Comparison of ENCODE assay signal across 23 mouse cellular contexts in genomic region chr5:121585005-121585404, GRCm38 (mm10). TPM values are rescaled to one million over a fixed set of nuclear protein-coding genes. Genes with fewer than 3 reads are reported as not detected.
DNase-seq lines count a peak whose midpoint lies in the region; ATAC-seq and TF ChIP-seq lines count a peak whose summit lies in the region.
"Had no signal": no experiment of that assay in that cellular context is flagged by ENCODE, and none has a peak within 500 bp of the region (broad histone marks: within the 10 kb centered on the region; RNA-seq: fewer than 3 reads in every experiment).

No protein-coding gene starts in this region.

- 83% methylated on average over 10 of the region's 10 CpGs for WGBS in liver, embryonic 15.5 days (ENCODE audit: insufficient replicate concordance)
- 86% methylated on average over 10 of the region's 10 CpGs for WGBS in liver, embryonic 12.5 days (ENCODE audit: insufficient replicate concordance)
- 90% methylated on average over 10 of the region's 10 CpGs for WGBS in small intestine, adult 2 months
- WGBS in midbrain, embryonic 13.5 days, result 96% methylated on average over 10 of the region's 10 CpGs

- TF ChIP-seq CTCF in C2C12 (IDR thresholded peaks at IDR 0.05; ENCODE audit: control insufficient read depth, insufficient read depth, insufficient read length) (no peak), Patski (IDR thresholded peaks at IDR 0.05) (no peak)
- no peak for TF ChIP-seq CTCF in small intestine, adult 2 months (IDR thresholded peaks at IDR 0.05; ENCODE audit: extremely low read depth, insufficient read length, insufficient replicate concordance, low read depth, low read length)

- H3K4me2 ChIP-seq in liver, embryonic 15.5 days, result no peak overlapping the region
- H3K4me2 ChIP-seq in liver, embryonic 12.5 days, result no peak overlapping the region
- H3K4me2 ChIP-seq in midbrain, embryonic 13.5 days (replicated peaks), result no peak overlapping the region
- H3K4me2 ChIP-seq: heart, embryonic 11.5 days; hindbrain, embryonic 12.5 days; neural tube, embryonic 13.5 days had no signal

- no peak overlapping the region for H3K4me3 ChIP-seq in liver, embryonic 15.5 days (replicated peaks)
- H3K4me3 ChIP-seq in liver, embryonic 12.5 days, result no peak overlapping the region
- H3K4me3 ChIP-seq in C2C12 (ENCODE audit: insufficient read depth, poor library complexity, severe bottlenecking), result no peak overlapping the region
- H3K4me3 ChIP-seq in small intestine, adult 2 months (ENCODE audit: low read depth, low read length), result no peak overlapping the region
- no peak overlapping the region for H3K4me3 ChIP-seq in midbrain, embryonic 13.5 days (replicated peaks)
- H3K4me3 ChIP-seq: forebrain, embryonic 10.5 days; hindbrain, embryonic 12.5 days; midbrain, embryonic 10.5 days; neural tube, embryonic 13.5 days had no signal

- peak overlapping the region; percentile 65; the same call in 1 of the 2 replicates for H3K27ac ChIP-seq in liver, embryonic 15.5 days (replicated peaks)
- H3K27ac ChIP-seq in liver, embryonic 12.5 days, result no peak overlapping the region
- peak overlapping the region; percentile 93 for H3K27ac ChIP-seq in small intestine, adult 2 months (ENCODE audit: insufficient read depth, low read depth, low read length)
- H3K27ac ChIP-seq in midbrain, embryonic 13.5 days, result no peak overlapping the region
- H3K27ac ChIP-seq: forebrain, embryonic 10.5 days; hindbrain, embryonic 12.5 days; midbrain, embryonic 10.5 days; neural tube, embryonic 13.5 days had no signal

- in situ Hi-C loops in Patski (cut with MboI; ENCODE audit: low pct_unique_long_range_greater_than_20kb), result no loop called here

- H3K4me1 ChIP-seq in liver, embryonic 15.5 days (replicated peaks), result peaks cover 49% of the 10 kb centered on the region
- H3K4me1 ChIP-seq in liver, embryonic 12.5 days, result peaks cover 48% of the 10 kb centered on the region
- peaks cover 14% of the 10 kb centered on the region; the same call in 1 of the 2 replicates for H3K4me1 ChIP-seq in small intestine, adult 2 months (ENCODE audit: control insufficient read depth, insufficient read depth, insufficient read length, low read length)
- no peaks in the 10 kb centered on the region for H3K4me1 ChIP-seq in midbrain, embryonic 13.5 days (replicated peaks)

- POLR2A ChIA-PET in Patski (lab: Charles Lee), result interaction anchor here (0.6 to 1.6 kb wide), 3 partner anchors 8 to 33 kb away, joined by 3 to 5 read pairs (median 4); partner anchors contain the start of gene Aldh2

- peaks cover 77% of the 10 kb centered on the region for H3K79me2 ChIP-seq in C2C12 (ENCODE audit: control insufficient read depth, insufficient read depth)

- peaks cover 8% of the 10 kb centered on the region for H3K36me3 ChIP-seq in liver, embryonic 15.5 days (replicated peaks)
- peaks cover 9% of the 10 kb centered on the region for H3K36me3 ChIP-seq in liver, embryonic 12.5 days
- peaks cover 17% of the 10 kb centered on the region for H3K36me3 ChIP-seq in C2C12 (ENCODE audit: control insufficient read depth, insufficient read depth)
- no peaks in the 10 kb centered on the region for H3K36me3 ChIP-seq in small intestine, adult 2 months (ENCODE audit: control insufficient read depth, insufficient read depth, low read length)
- peaks cover 4% of the 10 kb centered on the region for H3K36me3 ChIP-seq in midbrain, embryonic 13.5 days

- ATAC-seq in liver, embryonic 15.5 days (ENCODE audit: insufficient read depth), result no peak
- ATAC-seq in liver, embryonic 12.5 days, result no peak
- ATAC-seq in Patski, result no peak
- ATAC-seq in midbrain, embryonic 13.5 days, result no peak
- ATAC-seq: activated CD4-positive, CD25-positive, alpha-beta regulatory T cell, adult 4 months; inflammation-experienced regulatory T-cells, adult 6 months had no signal

- peaks cover 44% of the 10 kb centered on the region for H3K79me3 ChIP-seq in C2C12 (ENCODE audit: low read depth)

- no peak for TF ChIP-seq POLR2A in small intestine, adult 2 months (IDR thresholded peaks at IDR 0.05; ENCODE audit: low read depth, low read length)

- DNase-seq in Patski (ENCODE audit: low read depth, low spot score), result peak; percentile 51
- DNase-seq in thymus, postnatal 25 days, result no peak
- DNase-seq: adrenal gland, postnatal 25 days; forebrain, postnatal 0 days; heart, postnatal 14 days; kidney, adult 2 months; kidney, postnatal 14 days; lung, adult 18-20 months; right cerebral cortex, adult 18-20 months; thymus, adult 18-20 months had no signal

- H3K9ac ChIP-seq in liver, embryonic 15.5 days, result no peak overlapping the region
- no peak overlapping the region for H3K9ac ChIP-seq in liver, embryonic 12.5 days
- H3K9ac ChIP-seq in midbrain, embryonic 13.5 days (replicated peaks), result no peak overlapping the region
- H3K9ac ChIP-seq: forebrain, postnatal 0 days; hindbrain, embryonic 12.5 days; neural tube, embryonic 13.5 days had no signal

- H3K27me3 ChIP-seq in liver, embryonic 15.5 days, result no peaks in the 10 kb centered on the region
- H3K27me3 ChIP-seq in liver, embryonic 12.5 days (replicated peaks), result no peaks in the 10 kb centered on the region
- no peaks in the 10 kb centered on the region for H3K27me3 ChIP-seq in C2C12 (ENCODE audit: control insufficient read depth, insufficient read depth, insufficient read length)
- no peaks in the 10 kb centered on the region for H3K27me3 ChIP-seq in Patski
- no peaks in the 10 kb centered on the region for H3K27me3 ChIP-seq in small intestine, adult 2 months (ENCODE audit: control insufficient read depth, insufficient read depth, low read length)
- no peaks in the 10 kb centered on the region for H3K27me3 ChIP-seq in midbrain, embryonic 13.5 days
- H3K27me3 ChIP-seq: hindbrain, embryonic 12.5 days; neural tube, embryonic 13.5 days had no signal

- no peak overlapping the region for H3ac ChIP-seq in C2C12 (ENCODE audit: control insufficient read depth, insufficient read length, low read depth)

- no peaks in the 10 kb centered on the region for H3K9me3 ChIP-seq in liver, embryonic 15.5 days (replicated peaks)
- H3K9me3 ChIP-seq in liver, embryonic 12.5 days (replicated peaks), result no peaks in the 10 kb centered on the region
- H3K9me3 ChIP-seq in midbrain, embryonic 13.5 days, result no peaks in the 10 kb centered on the region
- H3K9me3 ChIP-seq: forebrain, embryonic 10.5 days; hindbrain, embryonic 12.5 days; midbrain, embryonic 10.5 days; neural tube, embryonic 13.5 days had no signal

- CTCF ChIA-PET in Patski (lab: Charles Lee), result interaction anchor here (0.8 to 2.5 kb wide), 4 partner anchors 8 to 21 kb away, joined by 3 to 10 read pairs (median 3); no protein-coding TSS in a partner anchor

TF ChIP-seq in C2C12, 6 proteins besides CTCF, POLR2A, EP300 and RAD21:
- TF ChIP-seq FOSL1 (IDR thresholded peaks at IDR 0.05; ENCODE audit: insufficient read depth, low read length, poor library complexity, severe bottlenecking) (peak; percentile 40), MYOD1 (IDR thresholded peaks at IDR 0.05; ENCODE audit: control insufficient read depth, insufficient read length, low read depth) (no peak)

RNA-seq across cellular contexts. Expression of gene Aldh2, which starts 8.6 kb away (rescaled TPM):
- 181 and 210 TPM in 2 replicates for polyA plus RNA-seq in liver, embryonic 15.5 days (2015; fragmentation: Nextera tagmentation; extraction: Ambion mirVana)
- 143 and 146 TPM in 2 replicates for polyA plus RNA-seq in liver, embryonic 12.5 days (2016; fragmentation: Nextera tagmentation; extraction: Ambion mirVana)
- polyA plus RNA-seq in C2C12 (2012; fragmentation: generic; extraction: Trizol) (225 TPM), Patski (2021) (470 TPM)
- 308 and 324 TPM in 2 replicates for polyA plus RNA-seq in small intestine, adult 2 months (2012; rRNA removed)
- polyA plus RNA-seq in midbrain, embryonic 13.5 days (2015; fragmentation: Nextera tagmentation; extraction: Ambion mirVana), result 91.9 and 92.3 TPM in 2 replicates

RNA-seq across cellular contexts. Expression of gene Acad12, which starts 33.7 kb away (rescaled TPM):
- polyA plus RNA-seq in liver, embryonic 15.5 days (2015; fragmentation: Nextera tagmentation; extraction: Ambion mirVana), result 1.2 and 2.4 TPM in 2 replicates
- polyA plus RNA-seq in liver, embryonic 12.5 days (2016; fragmentation: Nextera tagmentation; extraction: Ambion mirVana), result 1.6 and 1.9 TPM in 2 replicates
- 0.77 TPM for polyA plus RNA-seq in C2C12 (2012; fragmentation: generic; extraction: Trizol)
- 29.8 TPM for polyA plus RNA-seq in Patski (2021)
- 4.4 and 6.7 TPM in 2 replicates for polyA plus RNA-seq in small intestine, adult 2 months (2012; rRNA removed)
- polyA plus RNA-seq in midbrain, embryonic 13.5 days (2015; fragmentation: Nextera tagmentation; extraction: Ambion mirVana), result 1.2 and 1.3 TPM in 2 replicates

RNA-seq across cellular contexts. Expression of gene Mapkapk5, which starts 39.3 kb away (rescaled TPM):
- 22.9 and 30.0 TPM in 2 replicates for polyA plus RNA-seq in liver, embryonic 15.5 days (2015; fragmentation: Nextera tagmentation; extraction: Ambion mirVana)
- 33.6 and 35.8 TPM in 2 replicates for polyA plus RNA-seq in liver, embryonic 12.5 days (2016; fragmentation: Nextera tagmentation; extraction: Ambion mirVana)
- polyA plus RNA-seq in C2C12 (2012; fragmentation: generic; extraction: Trizol) (68.7 TPM), Patski (2021) (72.2 TPM)
- polyA plus RNA-seq in small intestine, adult 2 months (2012; rRNA removed), result 20.4 and 36.5 TPM in 2 replicates
- 55.5 and 60.5 TPM in 2 replicates for polyA plus RNA-seq in midbrain, embryonic 13.5 days (2015; fragmentation: Nextera tagmentation; extraction: Ambion mirVana)

RNA-seq across cellular contexts. Expression of gene Adam1a, which starts 39.7 kb away (rescaled TPM):
- 0.21 and 0.41 TPM in 2 replicates for polyA plus RNA-seq in liver, embryonic 15.5 days (2015; fragmentation: Nextera tagmentation; extraction: Ambion mirVana)
- polyA plus RNA-seq in liver, embryonic 12.5 days (2016; fragmentation: Nextera tagmentation; extraction: Ambion mirVana), result 0.26 and 0.54 TPM in 2 replicates
- polyA plus RNA-seq in C2C12 (2012; fragmentation: generic; extraction: Trizol), result 0.99 TPM
- polyA plus RNA-seq in Patski (2021), result 2.5 TPM
- polyA plus RNA-seq in small intestine, adult 2 months (2012; rRNA removed), result 1.9 and 3.7 TPM in 2 replicates
- 4.9 TPM in 2 replicates for polyA plus RNA-seq in midbrain, embryonic 13.5 days (2015; fragmentation: Nextera tagmentation; extraction: Ambion mirVana)

RNA-seq across cellular contexts. Expression of gene Gm42878, which starts 39.7 kb away (rescaled TPM):
- not detected in 2 replicates for polyA plus RNA-seq in liver, embryonic 15.5 days (2015; fragmentation: Nextera tagmentation; extraction: Ambion mirVana)
- polyA plus RNA-seq in liver, embryonic 12.5 days (2016; fragmentation: Nextera tagmentation; extraction: Ambion mirVana), result not detected in 2 replicates
- polyA plus RNA-seq in C2C12 (2012; fragmentation: generic; extraction: Trizol), result not detected
- polyA plus RNA-seq in Patski (2021), result 0.19 TPM
- polyA plus RNA-seq in small intestine, adult 2 months (2012; rRNA removed), result not detected in 2 replicates
- polyA plus RNA-seq in midbrain, embryonic 13.5 days (2015; fragmentation: Nextera tagmentation; extraction: Ambion mirVana), result not detected in 2 replicates
- polyA plus RNA-seq: activated CD4-positive, CD25-positive, alpha-beta regulatory T cell, adult 4 months; forebrain, embryonic 10.5 days; forebrain, postnatal 0 days; heart, embryonic 11.5 days; hindbrain, embryonic 12.5 days; inflammation-experienced regulatory T-cells, adult 6 months; limb, embryonic 11.5 days; midbrain, embryonic 10.5 days; neural tube, embryonic 13.5 days had no signal

Comparison
In these comparisons a context has a peak if more than half of its experiments do, and no peak if none do; other contexts are left out.
1. H3K27ac ChIP-seq: peak in liver, embryonic 15.5 days (single experiment) and small intestine, adult 2 months (single experiment); none in liver, embryonic 12.5 days (single experiment) and midbrain, embryonic 13.5 days (single experiment).